Mouse (Mus musculus): ENCODE data around the gene Tagap.
"Not testable (repeated sequence)": the region's sequence is repeated elsewhere in the genome, so short reads cannot be mapped to it uniquely, and the experiment has no call there.

Tagap gene

DNA sequence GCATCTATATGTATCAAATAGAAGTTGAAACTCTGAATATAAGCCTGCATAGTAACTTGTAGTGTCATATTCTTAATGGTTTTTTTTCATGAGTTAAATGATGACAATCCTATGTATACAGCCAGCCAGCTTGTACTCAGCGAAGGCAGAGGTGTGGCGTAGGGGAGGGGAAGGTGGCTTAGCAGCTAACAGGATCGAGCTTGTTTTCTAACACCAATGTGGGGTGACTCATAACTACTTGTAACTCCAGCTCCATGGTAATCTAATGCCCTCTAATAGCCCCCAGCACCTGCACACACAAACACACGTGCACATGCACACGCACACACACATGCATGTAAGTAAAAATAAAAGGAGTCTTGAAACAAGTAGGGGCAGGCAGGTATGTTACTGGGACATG lies 42.7 kb downstream of the Tagap start:
- not testable (repeated sequence) for DNase-seq (ENCODE audit: low spot score)

DNA sequence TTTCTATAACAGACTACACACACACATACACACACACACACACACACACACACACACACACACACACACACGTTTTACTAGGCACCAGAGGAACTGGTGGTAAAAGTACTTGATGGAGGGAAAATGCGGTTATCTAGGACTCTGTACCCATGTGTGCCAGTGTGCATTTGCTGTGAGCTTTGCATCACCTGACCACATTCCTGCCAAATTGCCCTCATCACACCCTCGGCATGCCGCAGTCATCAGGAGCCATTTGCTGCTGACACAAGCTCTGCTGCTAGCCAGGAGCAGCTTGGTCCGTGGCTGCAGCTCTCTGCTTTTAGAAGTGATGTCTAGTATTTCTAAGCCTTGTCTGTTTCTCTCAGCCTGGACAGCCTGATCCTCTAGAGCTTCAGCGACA lies 44.0 kb downstream of the Tagap start:
- not testable (repeated sequence) for DNase-seq (ENCODE audit: low spot score)

DNA sequence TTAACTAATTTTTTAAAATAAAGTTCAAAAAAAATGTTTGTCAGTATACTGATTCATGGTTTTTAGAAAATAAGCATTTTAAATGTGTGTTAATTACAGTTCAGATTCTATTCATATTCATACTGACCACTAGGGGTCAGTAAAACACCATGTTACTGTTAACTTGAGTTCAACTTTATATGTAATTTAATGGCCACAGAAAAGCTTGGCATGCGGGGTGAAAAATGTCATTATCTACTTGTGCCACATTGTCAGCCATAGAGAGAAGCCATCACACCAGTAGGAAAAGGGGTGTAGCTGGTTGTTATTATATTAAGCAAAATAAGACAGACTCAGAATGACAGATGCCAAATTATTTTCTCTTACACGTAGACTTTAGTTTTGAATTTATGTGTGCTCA lies 57.7 kb downstream of the Tagap start:
- DNase-seq (ENCODE audit: low spot score) = not testable (repeated sequence)

All from embryo, embryonic 10 days (tissue).